Mouse (Mus musculus): ENCODE results near the gene Incenp.

DNA sequence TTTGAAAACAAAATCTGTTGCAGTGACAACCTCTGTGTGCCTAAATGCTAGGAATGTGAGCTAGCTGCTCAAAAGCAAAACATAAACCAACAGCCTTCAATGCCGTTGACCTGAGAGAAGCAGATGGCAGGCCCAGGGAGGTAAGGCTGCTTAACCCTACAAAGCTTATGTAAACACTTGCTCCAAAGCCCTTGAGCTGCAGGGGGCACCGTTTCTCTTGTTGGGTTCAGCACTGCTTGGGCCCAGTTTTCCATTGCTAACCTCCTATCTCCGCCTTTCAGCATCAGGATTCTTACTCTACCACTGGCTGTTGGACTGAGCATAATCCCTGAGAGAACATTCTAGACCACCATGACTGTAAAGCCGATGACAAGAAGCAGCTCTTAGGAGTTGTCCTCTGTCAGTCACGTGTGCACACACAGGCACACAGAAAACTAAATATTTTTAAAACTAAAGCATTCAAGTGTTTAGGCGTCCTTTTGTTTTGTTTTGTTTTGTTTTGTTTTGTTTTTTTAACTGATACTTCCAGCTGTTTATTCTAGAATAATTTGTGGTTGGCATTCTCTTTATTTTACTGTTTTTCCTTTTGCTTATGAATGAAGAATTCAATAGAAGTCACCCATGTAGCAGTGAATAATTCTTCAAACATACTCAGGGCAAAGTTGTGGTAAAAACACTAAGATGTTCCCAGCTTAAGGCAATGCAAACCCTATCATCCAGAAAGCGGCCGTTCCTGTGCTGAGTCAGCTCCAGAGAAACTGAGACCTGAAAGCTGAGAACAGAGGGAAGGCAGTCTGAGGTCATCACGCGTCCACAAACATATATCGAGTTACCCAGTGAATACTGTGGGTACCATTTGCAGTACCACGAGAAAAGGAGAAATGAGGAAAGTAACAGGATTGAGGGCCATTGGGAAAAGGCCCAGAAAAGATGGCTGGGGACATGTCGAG is 21.8 kb upstream of the Incenp start:
- TF ChIP-seq GATA1 (IDR thresholded peaks at IDR 0.05; ENCODE audit: low read length) (no peak), TAL1 (IDR thresholded peaks at IDR 0.05; ENCODE audit: low read length) (no peak)
